Mouse (Mus musculus) MEL (cell line): ENCODE data around the gene Zfp987. TPM values are rescaled to one million over a fixed set of nuclear protein-coding genes. Genes with fewer than 3 reads are reported as not detected.
"Not testable (repeated sequence)": the region's sequence is repeated elsewhere in the genome, so short reads cannot be mapped to it uniquely, and the experiment has no call there.

Experiments
- DNase-seq: peaks from one replicate; pipeline ENCODE4 v3.0.0; 2011; ENCODE audit warnings: low read depth, low spot score
- H3K27ac ChIP-seq: 2 replicates; pipeline ENCODE4 v1.5.1; 2012; ENCODE audit warnings: low read depth, mild to moderate bottlenecking, control low read depth, low read length, moderate library complexity; ENCODE audit not compliant: control insufficient read depth
- H3K27me3 ChIP-seq, 2 experiments: fragments of 150-350 bp in 1 of 2; sonication (generic) in 1 of 2; 2 replicates each; pipeline ENCODE4 v1.6.1; 2012; ENCODE audit warnings: low read length in 2 of 2, mild to moderate bottlenecking in 2 of 2, improper control_type of control experiment in 1 of 2, moderate library complexity in 1 of 2; ENCODE audit not compliant: insufficient read depth in 2 of 2, control insufficient read depth in 1 of 2
- H3K36me3 ChIP-seq, 2 experiments: 2 replicates each; pipeline ENCODE4 v1.6.1; 2012 to 2014; ENCODE audit warnings: low read length in 2 of 2, improper control_type of control experiment in 1 of 2, inconsistent platforms in 1 of 2, mild to moderate bottlenecking in 1 of 2; ENCODE audit not compliant: insufficient read depth in 2 of 2, control insufficient read depth in 1 of 2
- H3K4me1 ChIP-seq, 2 experiments: fragments of 150-350 bp in 1 of 2; sonication (generic) in 1 of 2; 2 replicates each; pipeline ENCODE4 v1.6.1; 2012; ENCODE audit warnings: low read length in 2 of 2, improper control_type of control experiment in 1 of 2, mild to moderate bottlenecking in 1 of 2; ENCODE audit not compliant: insufficient read depth in 2 of 2, control insufficient read depth in 1 of 2
- H3K4me3 ChIP-seq, 2 experiments: fragments of 150-350 bp in 1 of 2; sonication (generic) in 1 of 2; 2 replicates each; pipeline ENCODE4 v1.5.1; 2012; ENCODE audit warnings: low read depth in 2 of 2, low read length in 2 of 2, mild to moderate bottlenecking in 2 of 2, moderate library complexity in 2 of 2, control low read depth in 1 of 2, improper control_type of control experiment in 1 of 2; ENCODE audit not compliant: control insufficient read depth in 1 of 2, insufficient read depth in 1 of 2
- H3K79me2 ChIP-seq: 2 replicates; pipeline ENCODE4 v1.6.1; 2012; ENCODE audit warnings: mild to moderate bottlenecking, low read length, moderate library complexity; ENCODE audit not compliant: control insufficient read depth, poor library complexity, insufficient read depth
- H3K9ac ChIP-seq: 2 replicates; pipeline ENCODE4 v1.6.1; 2012; ENCODE audit warnings: low read depth, mild to moderate bottlenecking, control low read depth, low read length, moderate library complexity; ENCODE audit not compliant: control insufficient read depth, poor library complexity, severe bottlenecking
- H3K9me3 ChIP-seq: fragments of 150-350 bp; sonication (generic); replicated peaks from 2 replicates; pipeline ENCODE4 v1.6.1; 2012; ENCODE audit warnings: mild to moderate bottlenecking, low read length, improper control_type of control experiment, moderate library complexity; ENCODE audit not compliant: insufficient read depth
- polyA plus RNA-seq, 2 experiments: library from polyadenylated mRNA; stranded (reverse) in 1 of 2; unstranded in 1 of 2; fragments of >175 nt in 1 of 2; fragments of >200 nt in 1 of 2; gene quantifications; 2 replicates each; pipeline versions ENCODE4 v1.2.1 to v1.2.4; 2012; ENCODE audit warnings: low replicate concordance in 2 of 2, low read depth in 1 of 2; ENCODE audit not compliant: insufficient read length in 2 of 2, insufficient read depth in 1 of 2, missing spikeins in 1 of 2
- total RNA-seq: library from RNA; depleted of rRNA; stranded (reverse); fragments of 300-350 nt; gene quantifications from 2 replicates; pipeline ENCODE4 v1.2.3, GENCODE M21; 2012; rRNA removed

Gene Zfp987
- total and polyA plus RNA-seq, 3 experiments, result 0.04 to 0.08 TPM; not detected in 1

- not testable (repeated sequence) for H3K4me1 ChIP-seq, H3K4me3 ChIP-seq, H3K9me3 ChIP-seq, H3K79me2 ChIP-seq, H3K36me3 ChIP-seq, H3K27me3 ChIP-seq, DNase-seq, H3K27ac ChIP-seq, H3K9ac ChIP-seq
These were observed 70.2 kb downstream of the Zfp987 start for GRCm38 (mm10) chr4:146167202-146167832.

DNA sequence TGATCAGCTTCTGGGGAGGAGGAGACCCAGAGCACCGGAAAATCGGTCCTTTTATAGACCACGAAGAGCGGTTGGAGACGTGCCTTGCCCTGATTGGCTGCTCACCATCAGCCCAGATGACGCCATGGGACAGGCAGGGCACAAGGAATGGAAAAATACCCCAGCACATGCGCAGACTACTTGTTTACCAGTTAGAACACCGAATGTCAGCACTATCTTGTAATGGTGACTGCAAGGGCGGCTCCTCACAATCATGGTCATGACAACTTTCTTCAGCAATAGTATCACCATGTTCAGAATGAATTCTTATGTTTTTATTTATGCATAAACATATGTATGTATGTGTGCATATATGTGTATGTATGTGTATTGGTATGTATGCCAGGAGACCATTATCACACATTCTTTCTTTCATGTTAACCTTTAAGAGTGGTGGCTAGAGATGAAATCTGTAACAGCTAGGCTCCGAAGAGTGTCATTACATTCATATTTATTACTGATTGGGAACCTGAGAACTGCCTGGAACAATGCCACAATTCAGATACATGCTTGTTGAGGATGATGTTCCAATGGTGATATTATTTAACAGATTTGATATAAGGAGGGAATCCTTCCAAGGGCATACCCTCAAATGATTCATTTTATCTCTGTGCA lies 70.9 kb downstream of the Zfp987 start:
- not testable (repeated sequence) for H3K9me3 ChIP-seq, H3K9ac ChIP-seq, H3K27ac ChIP-seq, H3K27me3 ChIP-seq, H3K79me2 ChIP-seq, H3K36me3 ChIP-seq, DNase-seq, H3K4me3 ChIP-seq, H3K4me1 ChIP-seq

GRCm38 (mm10) chr4:146168730-146169215 lies 71.7 kb downstream of the Zfp987 start:
- H3K4me3 ChIP-seq, H3K79me2 ChIP-seq, H3K27ac ChIP-seq, H3K9ac ChIP-seq, DNase-seq, H3K4me1 ChIP-seq, H3K9me3 ChIP-seq, H3K27me3 ChIP-seq, H3K36me3 ChIP-seq: not testable (repeated sequence)

DNA sequence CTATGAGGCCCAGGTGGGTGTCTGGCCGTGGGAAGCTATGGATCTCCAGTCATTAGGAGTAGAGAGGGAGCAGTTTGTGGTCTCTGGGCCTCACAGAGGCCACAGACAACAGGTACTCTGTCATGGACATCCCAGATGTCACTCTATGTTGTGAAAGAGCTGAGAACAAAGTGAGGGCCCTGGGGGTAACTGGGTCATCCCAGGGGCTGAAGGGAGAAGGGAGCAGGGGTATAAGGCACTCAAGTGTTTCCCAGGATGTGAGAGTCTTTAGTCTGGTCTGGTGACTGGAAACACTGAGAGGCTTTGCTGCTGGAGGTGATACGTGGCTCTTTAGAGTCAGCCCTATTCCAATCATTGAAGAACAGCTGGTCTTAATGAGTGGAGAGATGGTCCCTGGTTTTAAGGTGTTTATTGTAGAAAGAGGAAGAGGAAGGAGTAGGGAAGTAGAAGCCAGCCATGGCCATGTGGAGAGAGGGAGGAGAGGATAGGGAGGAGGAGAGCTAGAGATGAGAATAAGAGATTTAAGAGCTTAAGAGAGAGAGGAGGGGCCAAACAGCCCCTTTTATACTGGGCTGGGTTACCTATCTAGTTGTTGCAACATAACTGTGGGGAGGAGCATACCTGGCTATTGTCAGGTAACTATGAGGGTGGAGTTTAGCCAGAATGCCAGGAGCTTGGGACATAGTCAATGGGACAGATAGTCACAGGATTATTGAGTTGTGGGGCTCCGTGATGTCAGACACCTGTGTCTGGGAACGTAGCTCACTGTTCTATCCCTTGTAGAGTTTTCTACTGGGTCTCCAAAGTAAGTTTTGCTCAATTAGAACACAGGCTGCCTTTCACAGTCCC lies 76.5 kb downstream of the Zfp987 start:
- H3K4me1 ChIP-seq, H3K9me3 ChIP-seq, H3K36me3 ChIP-seq, H3K27me3 ChIP-seq, H3K9ac ChIP-seq, H3K27ac ChIP-seq, DNase-seq, H3K4me3 ChIP-seq, H3K79me2 ChIP-seq: not testable (repeated sequence)

Other genes starting within 250 kb of the Zfp987 start
- gene Zfp986, start 228.5 kb upstream of the Zfp987 start, total RNA-seq, result not detected in 2 replicates
- gene Zfp986, start 228.5 kb upstream of the Zfp987 start, polyA plus RNA-seq, result under 1 TPM in 1 of 2 experiments, not detected in 1; 0.25 TPM
- 0.59 TPM in 1 of 2 replicates, not detected in the other for gene Zfp600, start 59.5 kb downstream of the Zfp987 start, total RNA-seq
- under 1 TPM in 1 of 2 experiments, not detected in 1; 0.78 TPM for gene Zfp600, start 59.5 kb downstream of the Zfp987 start, polyA plus RNA-seq